Comparison of ENCODE assay signal across 7 mouse cellular contexts in genomic region chr7:45466283-45467089, GRCm38 (mm10). TPM values are rescaled to one million over a fixed set of nuclear protein-coding genes. Genes with fewer than 3 reads are reported as not detected.
DNase-seq lines count a peak whose midpoint lies in the region; ATAC-seq lines count a peak whose summit lies in the region.

Bax (minus strand) TSS chr7:45466898.

- DNase-seq in adrenal gland, adult 18-20 months (ENCODE audit: low spot score in 2 of 2) = peak; percentile 88 to 91
- DNase-seq in embryo, embryonic 11 days = peak; percentile 100
- peak; percentile 90 to 95 for DNase-seq in gastrocnemius, postnatal 36 days
- DNase-seq in left cerebral cortex, postnatal 25 days (ENCODE audit: low spot score in 2 of 2) = peak; percentile 97
- peak; percentile 96 for DNase-seq in midbrain, embryonic 10.5 days (ENCODE audit: low spot score)
- DNase-seq in right cerebral cortex, postnatal 4 days = peak; percentile 96

- ATAC-seq in intestine, embryonic 15.5 days = peak; percentile 86

- no peaks in the 10 kb centered on the region for H3K27me3 ChIP-seq in intestine, embryonic 15.5 days (replicated peaks)
- H3K27me3 ChIP-seq in midbrain, embryonic 10.5 days (ENCODE audit: low read depth, poor library complexity, severe bottlenecking) = no peaks in the 10 kb centered on the region

- H3K4me3 ChIP-seq in intestine, embryonic 15.5 days (replicated peaks) = peak within 1 kb of the TSS; percentile 86
- H3K4me3 ChIP-seq in midbrain, embryonic 10.5 days = peak within 1 kb of the TSS; percentile 90

- intact Hi-C loops in gastrocnemius, postnatal 36 days (cut with DNase I) = loop anchor here (1.0 kb wide), 1 partner anchor 114 kb away; no protein-coding TSS in a partner anchor
- intact Hi-C loops in left cerebral cortex, postnatal 25 days (cut with DNase I) = loop anchor here (10.0 kb wide), 1 partner anchor 238 kb away; the partner anchor contains the start of gene Dbp

- H3K9me3 ChIP-seq in intestine, embryonic 15.5 days = no peaks in the 10 kb centered on the region
- H3K9me3 ChIP-seq in midbrain, embryonic 10.5 days (replicated peaks) = no peaks in the 10 kb centered on the region

- H3K4me2 ChIP-seq in intestine, embryonic 15.5 days (replicated peaks) = peak within 1 kb of the TSS; percentile 89

- WGBS in intestine, embryonic 15.5 days = under 1% methylated on average over 58 of the region's 58 CpGs
- WGBS in midbrain, embryonic 10.5 days = under 1% methylated on average over 58 of the region's 58 CpGs

- peaks cover 16% of the 10 kb centered on the region for H3K36me3 ChIP-seq in intestine, embryonic 15.5 days
- peaks cover 42% of the 10 kb centered on the region for H3K36me3 ChIP-seq in midbrain, embryonic 10.5 days

- peak within 1 kb of the TSS; percentile 58 for H3K27ac ChIP-seq in intestine, embryonic 15.5 days
- peak within 1 kb of the TSS; percentile 94 for H3K27ac ChIP-seq in midbrain, embryonic 10.5 days (replicated peaks)

- H3K4me1 ChIP-seq in intestine, embryonic 15.5 days (replicated peaks) = peaks cover 23% of the 10 kb centered on the region
- H3K4me1 ChIP-seq in midbrain, embryonic 10.5 days = peaks cover 34% of the 10 kb centered on the region

- peak within 1 kb of the TSS; percentile 90 for H3K9ac ChIP-seq in intestine, embryonic 15.5 days

RNA-seq across cellular contexts. Expression of gene Bax, which starts in this region (rescaled TPM):
- total RNA-seq in adrenal gland, adult 18-20 months (2021) = 10 to 100 TPM; 58.2 to 64.3 TPM
- total RNA-seq in gastrocnemius, postnatal 36 days (2021) = 10 to 100 TPM; 13.8 to 14.6 TPM
- 181 and 185 TPM in 2 replicates for polyA plus RNA-seq in intestine, embryonic 15.5 days (2015; fragmentation: Nextera tagmentation; extraction: Ambion mirVana)
- total RNA-seq in left cerebral cortex, postnatal 25 days (2021) = 10 to 100 TPM; 67.0 to 69.8 TPM
- polyA plus RNA-seq in midbrain, embryonic 10.5 days (2016; fragmentation: Nextera tagmentation; extraction: Ambion mirVana) = 240 and 265 TPM in 2 replicates

Comparison
In these comparisons a context has a peak if more than half of its experiments do, and no peak if none do; other contexts are left out.
1. Peak in every context shown above with its lines: DNase-seq, ATAC-seq, H3K4me3 ChIP-seq and H3K27ac ChIP-seq.